Mouse (Mus musculus) adrenal gland, postnatal 4 days (tissue): ENCODE data around the gene Foxk1. TPM values are rescaled to one million over a fixed set of nuclear protein-coding genes. Genes with fewer than 3 reads are reported as not detected.

Source experiments
- DNase-seq, 2 experiments: peaks; one replicate each; pipeline ENCODE4 v3.0.0; 2021 to 2022; ENCODE audit warnings: low spot score in 2 of 2, mixed read lengths in 2 of 2
- total RNA-seq, 2 experiments: library from RNA; stranded (reverse); gene quantifications; 2 replicates each; pipeline ENCODE4 v1.2.3; 2021

The Foxk1 gene
- total RNA-seq, 2 experiments from 2014 or later = 28.7 to 28.9 TPM

DNA sequence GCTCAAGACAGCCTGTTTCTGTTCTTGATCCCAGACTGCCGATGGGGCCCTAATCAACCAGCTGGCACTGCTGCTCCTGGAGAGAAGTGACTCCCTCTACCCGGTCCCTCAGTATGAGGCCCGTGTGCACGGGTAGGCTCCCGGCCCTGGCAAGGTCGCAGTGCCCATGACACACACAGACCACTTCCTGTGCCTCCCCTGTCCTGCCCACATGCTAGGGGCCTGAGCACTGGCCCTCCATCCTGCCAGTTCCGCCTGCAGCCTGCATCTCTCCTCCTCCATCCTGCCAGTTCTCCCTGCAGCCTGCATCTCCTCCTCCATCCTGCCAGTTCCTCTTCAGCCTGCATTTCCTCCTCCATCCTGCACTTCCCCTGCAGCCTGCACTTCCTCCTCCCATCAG is 74.4 kb downstream of the Foxk1 start:
- no peak for DNase-seq

DNA sequence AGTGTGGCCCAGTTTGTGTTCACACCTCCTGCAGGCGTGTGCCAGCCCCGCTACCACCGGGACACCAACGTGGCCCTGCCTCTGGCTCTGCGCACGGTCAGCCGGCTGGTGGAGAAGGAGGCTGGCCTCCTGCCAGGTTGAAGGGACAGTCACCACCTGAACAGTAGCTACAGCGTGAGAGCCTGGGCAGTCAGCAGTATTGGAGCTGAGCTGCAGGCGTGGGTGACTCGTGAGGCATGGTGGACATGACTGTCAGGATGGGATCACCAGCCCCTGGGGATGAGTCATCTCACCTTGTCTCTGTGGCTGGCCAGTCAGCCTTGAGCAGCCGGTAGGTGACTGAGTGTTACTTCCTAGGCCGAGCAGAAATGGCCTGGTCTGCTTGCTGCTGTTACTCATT is 76.0 kb downstream of the Foxk1 start:
- DNase-seq = peak in 1 of 2 experiments; percentile 33

DNA sequence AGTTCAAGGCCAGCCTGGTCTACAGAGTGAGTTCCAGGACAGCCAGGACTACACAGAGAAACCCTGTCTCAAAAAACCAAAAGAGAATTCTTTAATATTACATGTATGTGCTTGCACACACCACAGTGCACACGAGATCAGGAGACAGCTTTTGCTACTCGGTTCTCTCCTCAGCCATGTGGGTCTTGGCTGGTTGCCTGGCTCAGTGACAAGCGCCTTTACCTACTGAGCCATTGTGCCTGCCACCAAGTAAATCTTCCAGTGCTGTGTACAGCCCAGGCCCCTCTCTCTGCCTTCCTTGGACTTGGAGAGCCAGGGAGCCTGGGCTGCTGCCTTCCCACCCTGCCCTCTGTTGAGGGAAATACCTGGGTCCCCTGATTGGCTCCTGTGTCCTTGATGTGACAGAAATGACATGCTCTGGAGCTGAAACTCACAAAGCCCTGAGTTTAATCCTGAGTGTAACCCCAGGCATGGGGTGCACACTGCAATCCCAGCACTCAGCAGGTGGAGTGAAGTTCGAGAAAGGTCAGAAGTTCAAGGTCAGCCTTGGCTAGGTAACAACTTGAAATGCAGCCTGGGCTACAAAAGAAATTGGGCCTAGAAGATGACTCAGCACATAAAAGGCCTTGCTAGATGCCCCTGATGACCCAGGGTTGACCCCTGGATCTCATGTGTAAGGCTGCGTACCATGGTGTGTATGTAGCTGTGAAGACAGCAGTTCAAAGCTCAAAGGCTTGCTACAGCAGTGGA is 76.7 kb downstream of the Foxk1 start:
- no peak for DNase-seq

DNA sequence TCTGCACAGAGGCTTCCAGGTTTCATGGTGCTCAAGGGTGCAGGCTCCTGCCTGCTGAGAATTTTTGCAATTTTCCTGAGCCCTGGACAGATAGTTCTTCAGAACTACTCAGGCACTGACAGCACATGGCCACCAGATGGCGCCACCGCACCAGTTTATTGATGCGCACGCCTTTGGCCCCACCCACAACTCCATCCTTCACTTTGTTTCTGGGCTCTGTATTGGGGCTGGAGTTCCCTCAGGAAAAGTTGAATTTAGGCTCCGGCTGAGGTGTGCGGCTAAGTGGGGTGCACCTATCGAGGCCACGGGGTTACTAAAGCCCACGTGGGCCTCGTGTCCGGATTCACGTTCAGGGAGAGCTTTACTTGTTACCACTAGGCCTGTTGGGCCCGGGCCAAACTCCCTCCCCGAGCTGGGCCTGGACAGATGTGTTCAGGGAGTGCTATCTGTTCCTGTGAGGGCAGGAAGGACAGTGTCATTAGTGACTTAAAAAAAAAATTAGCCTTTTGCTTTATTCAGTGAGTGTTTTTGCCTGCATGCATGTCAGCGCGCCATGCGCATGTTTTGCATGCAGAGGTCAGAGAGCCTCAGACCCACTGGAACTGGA is 77.6 kb downstream of the Foxk1 start:
- peak; percentile 71 to 77 for DNase-seq

DNA sequence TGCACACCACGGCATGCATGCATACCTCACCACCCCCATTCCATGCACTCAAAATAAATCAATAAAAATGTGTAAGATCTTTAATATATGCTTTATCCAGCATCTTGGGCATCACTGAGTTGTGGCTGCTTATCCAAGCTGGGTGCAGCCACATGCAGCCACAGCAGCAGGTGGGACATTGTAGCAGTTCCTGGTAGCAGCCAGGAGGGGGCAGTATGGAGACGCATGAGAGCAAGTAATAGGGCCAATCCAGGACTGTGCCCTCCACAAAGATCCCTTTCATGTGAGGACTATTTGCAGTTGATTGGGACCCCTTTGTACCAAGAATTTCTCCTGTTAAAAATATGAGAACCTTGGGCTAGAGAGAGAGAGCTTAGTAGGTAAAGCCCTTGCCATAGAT is 81.2 kb downstream of the Foxk1 start:
- no peak for DNase-seq

DNA sequence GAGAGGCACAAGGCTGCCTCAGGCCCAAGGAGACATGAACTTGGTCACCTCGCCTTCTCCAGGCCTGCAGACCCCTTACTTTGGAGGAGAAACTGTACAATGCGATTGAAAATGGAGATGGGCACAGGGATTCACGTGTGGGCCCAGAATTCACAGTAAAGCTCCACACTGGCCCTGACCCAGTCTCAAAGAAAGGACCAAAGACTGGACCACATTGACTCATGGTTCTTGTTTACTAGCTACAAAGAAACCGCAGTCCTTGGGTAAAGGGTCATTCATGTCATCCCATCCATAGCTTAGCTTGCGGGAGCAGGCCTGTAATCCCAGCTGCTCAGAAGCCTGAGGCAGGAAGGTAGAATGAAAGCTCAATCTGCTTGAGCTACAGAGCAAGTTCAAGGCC is 82.3 kb downstream of the Foxk1 start:
- no peak for DNase-seq

DNA sequence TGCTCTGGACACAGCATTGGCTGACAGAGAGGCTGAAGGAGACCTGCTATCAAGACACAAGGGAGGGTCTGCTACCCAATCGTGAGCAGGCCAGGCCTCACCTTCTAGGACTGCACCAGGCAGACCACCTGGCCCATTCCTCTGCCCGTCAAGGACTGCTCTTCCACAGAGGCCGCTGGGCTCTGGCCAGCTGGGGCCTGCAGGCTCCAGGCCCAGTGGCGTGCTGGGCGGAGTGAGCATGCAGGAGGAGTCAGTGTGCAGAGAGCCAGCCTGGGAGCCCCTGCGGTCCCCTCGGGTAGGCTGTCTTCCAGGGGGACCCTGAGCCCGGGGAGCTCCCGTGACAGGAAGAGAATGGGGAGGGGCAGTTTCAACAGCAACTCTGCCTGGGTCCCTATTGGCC is 85.4 kb downstream of the Foxk1 start:
- DNase-seq = no peak

DNA sequence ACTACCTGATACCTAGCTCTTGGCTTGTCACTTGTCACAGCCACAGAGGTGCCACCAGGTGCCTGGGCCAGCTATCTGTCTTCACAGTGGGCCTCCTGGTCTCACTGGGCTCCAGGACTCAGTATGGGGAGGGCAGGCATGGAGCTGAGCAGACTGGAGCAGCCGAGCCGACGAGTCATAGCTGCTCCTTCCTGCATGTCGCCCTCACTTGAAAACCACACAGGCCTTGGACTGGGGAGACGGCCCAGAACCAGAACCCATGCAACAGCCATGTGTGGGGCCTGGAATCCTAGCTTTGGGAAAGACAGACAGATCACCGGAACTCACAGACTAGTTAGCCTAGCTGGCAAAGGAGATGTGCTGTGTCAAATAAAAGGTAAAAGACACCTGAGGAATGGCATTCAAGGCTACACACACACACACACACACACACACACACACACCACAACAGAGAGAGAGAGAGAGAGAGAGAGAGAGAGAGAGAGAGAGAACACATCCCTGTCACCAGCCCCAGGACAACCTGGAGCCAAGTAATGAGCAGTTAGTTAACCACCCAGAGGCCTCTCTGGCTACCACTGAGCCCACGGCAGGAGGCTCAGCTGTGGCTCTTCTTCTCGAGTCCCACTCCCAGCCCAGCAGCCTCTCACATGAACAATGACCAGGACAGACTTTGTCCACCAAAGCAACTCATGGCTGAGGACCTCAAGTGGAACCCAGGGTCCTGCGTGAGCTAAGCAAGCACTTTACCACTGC is 88.8 kb downstream of the Foxk1 start:
- no peak for DNase-seq

DNA sequence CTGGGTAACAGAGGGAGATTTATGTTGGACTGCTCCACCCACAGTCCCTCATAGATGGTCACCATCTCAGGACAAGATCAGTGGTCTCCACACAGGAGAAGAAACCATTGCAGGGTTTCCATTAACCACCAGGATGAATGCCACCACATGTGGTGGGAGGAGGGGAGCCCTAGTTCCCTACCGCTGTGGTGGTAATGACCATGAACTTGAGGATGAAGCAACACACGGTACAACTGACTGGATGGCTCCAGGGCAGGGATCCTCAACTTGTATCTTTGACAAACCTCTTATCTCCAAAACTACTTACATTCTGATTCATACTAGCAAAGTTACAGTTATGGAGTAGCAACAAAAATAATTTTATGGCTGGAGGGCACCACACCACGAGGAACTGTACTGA is 92.0 kb downstream of the Foxk1 start:
- no peak for DNase-seq

DNA sequence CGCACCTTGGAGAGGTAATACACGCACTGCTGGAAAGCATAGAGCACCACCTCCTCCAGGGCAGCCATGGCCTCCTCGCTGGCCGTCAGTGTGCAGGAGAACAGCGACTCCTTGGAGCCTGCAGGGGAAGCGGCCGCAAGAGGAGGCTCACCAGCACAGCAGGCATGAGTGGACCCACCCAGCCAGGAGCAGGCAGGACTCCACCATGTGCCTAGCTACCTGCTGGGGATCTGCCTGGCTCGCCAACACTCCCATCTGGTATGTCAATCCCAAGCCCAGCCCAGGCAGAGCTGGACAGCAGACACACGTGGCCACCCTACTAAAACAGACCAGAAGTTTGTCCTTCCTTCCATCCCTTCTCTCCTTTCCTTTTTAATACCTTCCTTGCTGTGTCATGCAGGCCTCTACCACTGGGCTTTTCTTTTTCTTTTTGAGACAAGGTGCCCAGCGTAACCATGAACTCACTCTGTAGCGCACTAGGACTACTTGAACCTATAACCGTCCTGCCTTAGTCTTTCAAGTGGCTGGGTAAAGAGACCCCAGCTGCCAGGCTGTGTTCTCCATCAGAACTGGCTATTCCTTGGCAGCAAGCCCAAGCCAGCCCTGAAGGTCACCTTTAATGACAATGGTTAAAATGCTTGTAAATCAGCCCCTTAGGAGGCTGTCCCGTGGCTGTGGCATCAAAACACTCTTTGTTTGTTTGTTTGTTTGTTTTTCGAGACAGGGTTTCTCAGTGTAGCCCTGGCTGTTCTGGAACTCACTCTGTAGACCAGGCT is 94.2 kb downstream of the Foxk1 start:
- no peak for DNase-seq

DNA sequence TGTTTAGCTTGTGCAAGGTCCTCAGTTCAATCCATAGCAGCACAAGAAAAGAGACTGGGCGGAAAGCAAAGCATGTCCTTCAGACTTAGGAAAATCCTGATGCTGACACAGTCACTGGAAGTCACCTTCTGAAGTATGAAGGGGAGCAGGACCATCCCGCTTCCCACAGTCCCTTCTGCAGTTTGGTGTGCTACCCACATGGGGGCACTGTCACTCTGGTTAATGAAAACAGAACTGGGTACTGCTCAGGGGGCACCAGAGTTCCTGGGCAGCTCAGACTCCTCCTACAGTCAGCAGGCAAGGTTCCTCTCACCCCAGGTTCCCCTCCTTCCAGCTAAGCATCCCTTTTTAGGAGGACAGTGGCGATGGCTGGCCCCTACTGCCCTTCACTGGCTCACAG is 97.7 kb downstream of the Foxk1 start:
- no peak for DNase-seq

DNA sequence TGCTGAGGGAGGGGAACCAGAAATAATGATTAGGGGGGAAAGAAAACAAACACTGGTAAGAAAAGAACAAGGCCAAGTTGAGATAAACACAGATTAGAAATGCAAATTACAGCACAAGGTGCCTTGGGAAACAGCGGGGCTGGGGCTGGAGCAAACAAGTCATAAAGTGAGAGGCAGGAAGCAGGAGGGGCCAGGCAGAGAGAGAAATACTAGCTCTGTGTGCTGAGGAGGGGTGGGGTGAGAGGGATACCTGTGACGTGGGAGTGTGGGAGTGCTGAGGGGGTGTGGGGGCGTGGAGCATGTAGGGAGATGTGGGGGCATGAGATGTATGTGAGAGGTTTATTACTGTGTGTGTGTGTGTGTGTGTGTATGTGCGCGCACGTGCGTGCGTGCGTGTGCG is 99.6 kb downstream of the Foxk1 start:
- DNase-seq = no peak

DNA sequence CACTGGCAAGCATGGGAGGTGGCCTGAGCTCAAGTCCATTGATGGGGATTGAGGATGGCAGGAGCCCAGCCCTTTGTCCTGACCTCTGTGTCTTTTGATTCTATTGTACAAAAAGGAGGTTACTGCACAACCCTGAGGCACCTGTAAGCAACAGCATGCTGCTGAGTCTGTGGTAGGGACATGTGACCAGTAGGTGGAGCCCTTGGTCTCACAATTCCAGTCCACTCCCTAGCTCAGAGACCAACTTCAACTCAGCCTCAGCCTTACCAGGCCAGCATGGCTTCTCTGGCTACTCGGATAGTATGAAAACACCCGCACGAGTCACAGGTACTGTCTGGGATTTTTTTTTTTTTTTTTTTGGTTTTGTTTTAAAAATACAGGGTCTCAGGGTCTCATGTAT is 101.1 kb downstream of the Foxk1 start:
- peak in 1 of 2 experiments; percentile 57 for DNase-seq

DNA sequence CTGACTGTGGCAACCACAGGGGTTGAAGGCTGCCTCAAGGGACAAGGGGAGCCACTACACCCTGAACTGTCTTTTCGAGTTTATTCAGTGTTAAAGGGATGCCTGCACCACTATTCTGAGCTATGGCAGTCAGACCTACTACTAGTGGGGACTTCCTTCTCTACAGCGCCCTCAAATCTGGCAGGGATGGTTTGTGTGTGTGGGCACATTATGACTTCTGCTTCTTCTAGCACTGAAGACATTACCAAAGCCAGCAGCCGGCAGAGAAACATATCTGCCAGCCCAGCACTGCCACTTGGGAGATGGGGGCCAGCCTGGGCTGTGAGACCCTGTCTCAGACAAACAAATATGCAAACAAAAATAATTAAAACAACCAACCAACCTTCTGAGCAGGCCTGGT is 102.9 kb downstream of the Foxk1 start:
- no peak for DNase-seq

DNA sequence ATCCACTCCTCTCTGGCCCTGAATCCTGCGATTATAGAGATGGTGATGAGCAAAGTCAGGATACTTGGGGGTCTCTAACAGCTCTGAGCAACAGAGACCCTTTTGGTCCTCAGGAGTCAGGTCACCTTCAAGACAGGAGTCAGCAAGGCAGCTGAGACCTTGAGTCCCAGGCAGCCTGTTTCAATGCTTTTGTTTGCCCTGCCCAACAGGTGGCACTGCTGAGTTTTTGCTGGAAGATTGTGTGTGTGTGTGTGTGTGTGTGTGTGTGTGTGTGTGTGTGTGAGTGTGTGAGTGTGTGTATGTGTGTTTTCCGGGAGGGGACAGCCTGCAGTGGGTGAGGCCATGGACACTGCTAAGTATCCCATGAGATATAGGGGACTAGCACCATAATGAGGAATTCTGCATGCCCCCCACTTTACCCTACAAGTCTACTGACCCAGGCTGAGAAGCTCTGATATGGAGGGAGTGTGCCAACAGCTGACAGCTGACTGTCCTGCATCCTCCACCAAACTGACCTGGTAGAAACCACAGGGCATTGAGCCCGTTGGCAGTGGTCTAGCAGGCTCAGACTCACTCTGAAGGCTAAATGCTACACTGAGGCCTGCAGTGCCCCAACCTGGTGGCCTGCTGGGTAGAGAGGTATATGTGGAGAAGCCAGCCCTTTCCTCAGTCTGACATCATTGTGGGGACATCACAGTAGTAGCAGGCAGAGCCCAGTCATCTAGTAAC is 104.6 kb downstream of the Foxk1 start:
- DNase-seq = no peak

DNA sequence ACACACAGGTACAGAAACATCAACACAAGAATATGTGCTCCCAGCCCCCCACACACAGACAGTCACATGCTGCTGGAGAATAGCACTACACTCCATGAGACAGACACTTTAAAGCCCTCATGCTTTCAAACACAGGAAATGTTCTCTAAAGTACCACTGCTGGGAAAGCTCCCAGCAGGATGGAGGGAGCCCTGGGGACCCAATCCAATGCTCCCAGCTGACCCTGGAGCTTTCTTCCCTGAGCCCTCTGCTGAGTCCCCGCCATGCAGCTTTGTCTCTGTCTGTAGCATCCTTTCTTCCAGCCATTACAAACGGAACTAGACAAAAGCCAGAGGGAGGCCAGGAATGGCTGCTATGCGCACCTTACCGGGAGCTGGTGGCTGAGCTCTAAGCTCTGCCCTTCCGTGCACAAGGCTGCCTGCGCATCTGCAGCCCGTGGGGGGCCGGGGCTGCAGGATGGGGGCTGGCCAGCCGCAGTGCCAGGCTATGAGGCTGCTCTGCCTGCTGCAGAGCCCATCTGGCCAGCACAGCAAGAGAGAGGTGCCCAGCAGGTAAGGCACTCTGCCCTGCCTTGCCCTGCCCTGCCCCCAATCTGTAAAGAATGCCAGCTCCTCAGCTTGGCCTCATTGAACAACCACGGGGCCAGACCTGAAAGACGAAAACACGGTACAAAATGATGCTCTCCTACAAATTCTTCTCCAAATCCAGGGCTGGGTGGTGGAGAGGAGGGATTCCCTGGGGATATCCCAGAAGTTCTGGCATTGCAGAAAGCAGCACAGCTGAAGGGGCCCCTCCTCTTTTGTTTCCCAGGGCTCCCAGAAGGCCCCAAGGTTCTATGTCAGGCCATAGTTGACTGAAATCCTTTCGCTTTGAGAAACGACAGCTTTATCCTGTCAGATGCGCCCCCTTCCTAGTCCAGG is 108.1 kb downstream of the Foxk1 start:
- no peak for DNase-seq

DNA sequence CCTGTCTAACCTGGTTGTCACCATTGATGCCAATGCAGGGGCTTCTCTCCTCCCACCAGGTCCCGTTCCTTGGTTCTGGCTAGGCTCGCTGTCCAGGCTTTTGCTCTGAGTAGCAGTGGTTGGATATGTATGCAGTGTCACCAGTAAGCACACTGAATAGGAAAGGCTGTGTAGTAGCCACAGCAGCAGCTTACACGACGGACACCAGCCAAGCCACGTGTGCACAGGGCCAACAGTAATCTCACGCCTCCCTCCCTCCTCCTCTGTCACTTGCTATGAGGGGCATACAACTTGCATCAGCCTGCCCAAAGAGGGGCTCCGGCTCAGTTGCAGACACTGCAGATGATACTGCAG is 108.7 kb downstream of the Foxk1 start:
- no peak for DNase-seq
